Mouse (Mus musculus): ENCODE measurements around the gene Cspg4. TPM values are rescaled to one million over a fixed set of nuclear protein-coding genes. Genes with fewer than 3 reads are reported as not detected.

The Cspg4 gene
- polyA plus RNA-seq, 1 experiment from 2014 or later = 2.6 TPM

GRCm38 (mm10) chr9:56918466-56918865 is 53.6 kb downstream of the Cspg4 start:
- Histone ChIP-seq H3K4me1 (ENCODE audit: control insufficient read depth, insufficient read depth, low read length) (no peaks in the 10 kb centered on the region), H3K4me3 (ENCODE audit: low read depth, low read length) (no peak overlapping the region), H3K9me3 (ENCODE audit: control insufficient read depth, low read length) (no peaks in the 10 kb centered on the region), H3K36me3 (ENCODE audit: control insufficient read depth, insufficient read depth, low read length) (peaks cover 2% of the 10 kb centered on the region), H3K9ac (ENCODE audit: low read length) (no peak overlapping the region), H3K27me3 (ENCODE audit: control insufficient read depth, insufficient read depth, low read length) (no peaks in the 10 kb centered on the region), H3K27ac (ENCODE audit: low read depth, low read length) (no peak overlapping the region), H3K4me2 (ENCODE audit: low read depth) (no peak overlapping the region)
- WGBS = 95% methylated on average over 13 of the region's 13 CpGs
- ATAC-seq (ENCODE audit: insufficient read depth, low FRiP score, low TSS enrichment) (no peak), DNase-seq (ENCODE audit: low spot score) (no peak)

DNA sequence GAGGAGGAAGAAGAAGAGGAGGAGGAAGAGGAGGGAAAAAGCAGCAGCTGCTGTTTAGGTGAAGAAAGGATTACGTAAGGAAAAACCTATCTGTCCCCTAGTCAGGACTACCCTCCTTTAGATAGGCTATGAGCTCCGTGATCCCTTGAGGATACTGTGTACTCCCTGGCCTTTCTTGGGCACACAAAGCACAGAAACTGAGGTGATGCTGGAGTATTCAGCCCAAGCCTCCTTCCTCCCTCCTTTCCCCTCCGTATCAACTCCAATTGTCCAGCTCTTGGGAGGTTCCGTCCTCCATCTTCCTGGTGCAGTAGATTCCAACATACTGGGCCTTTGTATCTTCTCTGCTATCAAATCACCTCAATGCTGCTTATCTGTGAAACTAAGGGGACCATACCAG is 57.9 kb downstream of the Cspg4 start:
- no peaks in the 10 kb centered on the region for H3K27me3 ChIP-seq (ENCODE audit: control insufficient read depth, insufficient read depth, low read length)
- H3K4me3 ChIP-seq (ENCODE audit: low read depth, low read length) = no peak overlapping the region
- no peak overlapping the region for H3K4me2 ChIP-seq (ENCODE audit: low read depth)
- ATAC-seq (ENCODE audit: insufficient read depth, low FRiP score, low TSS enrichment) (no peak), DNase-seq (ENCODE audit: low spot score) (no peak)
- no peak overlapping the region for H3K9ac ChIP-seq (ENCODE audit: low read length)
- no peaks in the 10 kb centered on the region for H3K9me3 ChIP-seq (ENCODE audit: control insufficient read depth, low read length)
- H3K36me3 ChIP-seq (ENCODE audit: control insufficient read depth, insufficient read depth, low read length) = no peaks in the 10 kb centered on the region; the same call in 1 of the 2 replicates
- 93% methylated on average over 4 of the region's 4 CpGs for WGBS
- H3K27ac ChIP-seq (ENCODE audit: low read depth, low read length) = no peak overlapping the region
- H3K4me1 ChIP-seq (ENCODE audit: control insufficient read depth, insufficient read depth, low read length) = peaks cover 28% of the 10 kb centered on the region

DNA sequence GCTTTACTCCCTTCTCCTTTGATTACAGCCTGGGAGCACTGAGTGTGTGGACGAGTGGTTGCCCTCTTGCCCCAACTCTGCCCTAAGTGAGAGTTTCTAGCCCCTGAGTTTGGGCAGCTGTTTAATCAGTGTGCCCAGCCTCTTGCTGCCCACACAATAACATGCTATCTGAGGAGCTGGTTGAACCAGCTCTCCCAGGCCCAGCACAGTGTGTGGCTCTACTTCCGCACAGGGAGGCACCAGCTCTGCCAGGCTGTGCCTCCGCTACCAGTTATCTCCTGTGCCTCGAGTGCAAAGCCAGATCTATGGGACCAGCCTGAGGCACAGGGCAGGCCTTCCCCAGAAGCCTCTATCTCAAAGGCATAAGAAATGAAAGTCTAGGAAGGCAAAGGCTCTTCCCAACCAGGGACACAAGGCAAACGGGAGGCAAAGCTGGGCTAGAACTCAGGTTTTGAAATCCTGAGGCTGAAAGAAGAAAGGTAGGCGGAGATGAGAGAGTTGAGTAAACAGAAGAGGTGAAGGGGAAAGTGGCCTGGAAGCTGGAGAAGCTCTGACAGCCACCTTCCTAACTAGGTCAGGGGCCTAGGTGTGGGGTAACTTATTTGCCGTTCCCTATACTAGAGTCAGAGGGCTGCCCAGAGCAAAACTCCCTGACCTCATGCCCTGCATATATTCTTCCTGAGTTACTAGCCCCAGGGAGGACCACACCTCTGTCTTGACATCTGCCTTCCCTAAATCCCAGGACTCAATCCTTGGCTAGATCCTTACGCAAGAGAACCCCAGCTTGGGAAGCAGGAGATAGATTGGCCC is 59.2 kb downstream of the Cspg4 start:
- DNase-seq (ENCODE audit: low spot score) = no peak
- Histone ChIP-seq H3K36me3 (ENCODE audit: control insufficient read depth, insufficient read depth, low read length) (no peaks in the 10 kb centered on the region), H3K9me3 (ENCODE audit: control insufficient read depth, low read length) (no peaks in the 10 kb centered on the region), H3K4me2 (ENCODE audit: low read depth) (peak overlapping the region; percentile 40), H3K27me3 (ENCODE audit: control insufficient read depth, insufficient read depth, low read length) (no peaks in the 10 kb centered on the region), H3K27ac (ENCODE audit: low read depth, low read length) (no peak overlapping the region), H3K4me1 (ENCODE audit: control insufficient read depth, insufficient read depth, low read length) (peaks cover 31% of the 10 kb centered on the region), H3K4me3 (ENCODE audit: low read depth, low read length) (peak overlapping the region; percentile 16; the same call in 1 of the 2 replicates), H3K9ac (ENCODE audit: low read length) (peak overlapping the region; percentile 35)
- 73% methylated on average over 8 of the region's 8 CpGs for WGBS
- no peak for ATAC-seq (ENCODE audit: insufficient read depth, low FRiP score, low TSS enrichment)

GRCm38 (mm10) chr9:56924651-56925027 is 59.8 kb downstream of the Cspg4 start:
- no peak overlapping the region for H3K27ac ChIP-seq (ENCODE audit: low read depth, low read length)
- no peaks in the 10 kb centered on the region for H3K9me3 ChIP-seq (ENCODE audit: control insufficient read depth, low read length)

DNA sequence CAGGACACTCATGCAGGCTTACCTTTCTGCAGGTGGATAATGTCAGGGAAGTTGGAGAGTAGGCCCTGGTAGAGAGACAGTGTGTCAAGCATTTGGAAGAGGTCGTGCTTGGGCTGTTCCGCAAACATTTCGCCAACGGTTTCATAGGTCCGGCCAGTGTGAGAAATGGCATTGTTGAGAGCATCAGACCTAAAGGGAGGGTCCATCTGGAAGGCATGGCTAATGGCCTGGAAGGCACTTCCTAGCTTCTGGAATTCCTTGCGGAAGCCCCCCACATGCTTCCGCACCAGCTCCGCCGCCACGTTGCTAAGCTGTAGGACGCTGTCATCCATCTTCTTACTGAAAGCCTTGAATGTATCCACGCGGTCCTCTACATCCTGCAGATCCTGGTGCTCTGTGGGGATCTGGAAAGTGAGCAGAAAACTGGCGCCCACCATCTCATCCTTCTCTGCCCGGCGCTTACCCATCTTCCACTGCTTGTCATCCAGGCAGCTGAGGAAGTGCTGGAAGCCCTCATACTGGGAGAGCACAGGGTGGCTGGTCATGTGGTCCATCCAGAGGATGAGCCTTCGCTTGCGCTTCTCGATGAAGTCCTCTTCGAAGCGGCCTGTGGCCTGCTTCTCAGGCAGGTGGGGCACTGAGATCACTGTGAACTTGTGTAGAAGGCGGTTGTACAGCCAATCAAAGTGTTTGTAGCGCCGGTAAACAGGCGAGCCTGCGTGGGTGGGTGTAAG is 60.6 kb downstream of the Cspg4 start:
- H3K27me3 ChIP-seq (ENCODE audit: control insufficient read depth, insufficient read depth, low read length) = no peaks in the 10 kb centered on the region
- H3K4me3 ChIP-seq (ENCODE audit: low read depth, low read length) = peak overlapping the region; percentile 16
- ATAC-seq (ENCODE audit: insufficient read depth, low FRiP score, low TSS enrichment) (no peak), DNase-seq (ENCODE audit: low spot score) (peak; percentile 25)
- H3K27ac ChIP-seq (ENCODE audit: low read depth, low read length) = no peak overlapping the region
- peak overlapping the region; percentile 40 for H3K4me2 ChIP-seq (ENCODE audit: low read depth)
- WGBS = 84% methylated on average over 26 of the region's 26 CpGs
- H3K36me3 ChIP-seq (ENCODE audit: control insufficient read depth, insufficient read depth, low read length) = no peaks in the 10 kb centered on the region
- no peaks in the 10 kb centered on the region for H3K9me3 ChIP-seq (ENCODE audit: control insufficient read depth, low read length)
- H3K4me1 ChIP-seq (ENCODE audit: control insufficient read depth, insufficient read depth, low read length) = peaks cover 31% of the 10 kb centered on the region
- H3K9ac ChIP-seq (ENCODE audit: low read length) = peak overlapping the region; percentile 23

More at GRCm38 (mm10) chr9:56924651-56925027, 59.8 kb downstream of the Cspg4 start:
- Histone ChIP-seq H3K27me3 (ENCODE audit: control insufficient read depth, insufficient read depth, low read length) (no peaks in the 10 kb centered on the region), H3K36me3 (ENCODE audit: control insufficient read depth, insufficient read depth, low read length) (no peaks in the 10 kb centered on the region), H3K4me3 (ENCODE audit: low read depth, low read length) (peak overlapping the region; percentile 16; the same call in 1 of the 2 replicates), H3K4me1 (ENCODE audit: control insufficient read depth, insufficient read depth, low read length) (peaks cover 31% of the 10 kb centered on the region), H3K9ac (ENCODE audit: low read length) (peak overlapping the region; percentile 23; the same call in 1 of the 2 replicates), H3K4me2 (ENCODE audit: low read depth) (peak overlapping the region; percentile 40)
- ATAC-seq (ENCODE audit: insufficient read depth, low FRiP score, low TSS enrichment) (no peak), DNase-seq (ENCODE audit: low spot score) (peak; percentile 26)
- WGBS = 29% methylated on average over 7 of the region's 7 CpGs

- no peaks in the 10 kb centered on the region for H3K36me3 ChIP-seq (ENCODE audit: control insufficient read depth, insufficient read depth, low read length)
These were observed 61.2 kb downstream of the Cspg4 start for GRCm38 (mm10) chr9:56926025-56926360.

GRCm38 (mm10) chr9:56926387-56926786 is 61.6 kb downstream of the Cspg4 start:
- Histone ChIP-seq H3K36me3 (ENCODE audit: control insufficient read depth, insufficient read depth, low read length) (no peaks in the 10 kb centered on the region), H3K4me3 (ENCODE audit: low read depth, low read length) (no peak overlapping the region; the same call in 1 of the 2 replicates), H3K27ac (ENCODE audit: low read depth, low read length) (no peak overlapping the region), H3K27me3 (ENCODE audit: control insufficient read depth, insufficient read depth, low read length) (no peaks in the 10 kb centered on the region), H3K9ac (ENCODE audit: low read length) (no peak overlapping the region), H3K9me3 (ENCODE audit: control insufficient read depth, low read length) (no peaks in the 10 kb centered on the region), H3K4me1 (ENCODE audit: control insufficient read depth, insufficient read depth, low read length) (peaks cover 31% of the 10 kb centered on the region), H3K4me2 (ENCODE audit: low read depth) (no peak overlapping the region; the same call in 1 of the 2 replicates)
- 91% methylated on average over 10 of the region's 10 CpGs for WGBS
- ATAC-seq (ENCODE audit: insufficient read depth, low FRiP score, low TSS enrichment) (no peak), DNase-seq (ENCODE audit: low spot score) (no peak)

More at GRCm38 (mm10) chr9:56926025-56926360, 61.2 kb downstream of the Cspg4 start:
- no peak overlapping the region for H3K9ac ChIP-seq (ENCODE audit: low read length)
- no peak overlapping the region for H3K4me2 ChIP-seq (ENCODE audit: low read depth)
- DNase-seq (ENCODE audit: low spot score) = no peak
- H3K4me1 ChIP-seq (ENCODE audit: control insufficient read depth, insufficient read depth, low read length) = peaks cover 31% of the 10 kb centered on the region
- 94% methylated on average over 10 of the region's 10 CpGs for WGBS
- no peak overlapping the region for H3K27ac ChIP-seq (ENCODE audit: low read depth, low read length)
- H3K4me3 ChIP-seq (ENCODE audit: low read depth, low read length) = no peak overlapping the region
- H3K27me3 ChIP-seq (ENCODE audit: control insufficient read depth, insufficient read depth, low read length) = no peaks in the 10 kb centered on the region
- ATAC-seq (ENCODE audit: insufficient read depth, low FRiP score, low TSS enrichment) = no peak
- H3K9me3 ChIP-seq (ENCODE audit: control insufficient read depth, low read length) = no peaks in the 10 kb centered on the region

DNA sequence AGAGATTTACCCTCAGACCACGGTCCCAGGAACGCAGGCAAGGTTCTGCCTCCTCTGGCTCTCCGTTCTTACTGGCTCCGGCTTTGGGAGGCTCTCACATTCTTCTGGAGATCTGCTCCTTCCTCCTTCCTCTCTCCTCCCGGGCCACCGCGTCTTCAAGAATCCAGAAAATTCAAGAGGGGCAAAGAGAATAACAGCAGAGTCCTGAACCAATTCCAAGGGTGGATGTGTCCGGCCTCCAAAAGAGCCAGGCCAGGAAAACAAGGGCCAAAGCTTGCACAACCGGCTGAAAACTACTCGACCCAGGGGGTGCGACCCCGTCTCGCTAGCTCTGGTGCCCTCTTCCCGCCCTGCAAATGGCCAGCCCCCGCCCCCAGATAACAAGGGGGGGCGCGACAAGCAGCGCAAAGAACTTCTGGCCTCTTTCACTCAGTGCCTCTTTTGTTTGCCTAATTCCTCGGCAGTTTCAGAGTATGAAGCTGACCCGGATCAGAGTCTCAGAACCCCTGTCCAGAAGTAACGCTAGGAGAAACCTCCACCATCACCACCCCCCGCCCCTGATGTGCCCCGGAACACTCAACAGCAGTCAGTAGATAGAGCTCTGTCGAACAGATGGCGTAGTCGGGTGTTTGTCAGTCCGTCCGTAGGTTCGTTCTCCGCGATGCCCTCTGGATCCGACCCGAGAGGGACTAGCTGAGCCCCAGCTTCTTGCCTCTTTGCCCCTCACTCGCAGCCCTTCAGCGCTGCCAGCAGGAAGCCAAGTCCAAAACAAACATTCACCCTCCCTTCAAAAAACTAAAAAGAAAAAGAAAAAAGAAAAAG is 62.6 kb downstream of the Cspg4 start:
- Histone ChIP-seq H3K9ac (ENCODE audit: low read length) (peak overlapping the region; percentile 62), H3K4me2 (ENCODE audit: low read depth) (peak overlapping the region; percentile 82), H3K27ac (ENCODE audit: low read depth, low read length) (peak overlapping the region; percentile 65), H3K4me3 (ENCODE audit: low read depth, low read length) (peak overlapping the region; percentile 44), H3K36me3 (ENCODE audit: control insufficient read depth, insufficient read depth, low read length) (no peaks in the 10 kb centered on the region), H3K27me3 (ENCODE audit: control insufficient read depth, insufficient read depth, low read length) (no peaks in the 10 kb centered on the region), H3K9me3 (ENCODE audit: control insufficient read depth, low read length) (no peaks in the 10 kb centered on the region), H3K4me1 (ENCODE audit: control insufficient read depth, insufficient read depth, low read length) (peaks cover 31% of the 10 kb centered on the region)
- ATAC-seq (ENCODE audit: insufficient read depth, low FRiP score, low TSS enrichment) (0 out of 2 replicates have a peak, but pooled peaks have one; percentile 25), DNase-seq (ENCODE audit: low spot score) (peak; percentile 58)
- under 1% methylated on average over 35 of the region's 35 CpGs for WGBS

Measured in neural tube, embryonic 11.5 days (tissue).